Comparison of ENCODE assay signal across 34 mouse cellular contexts in the genomic region with DNA sequence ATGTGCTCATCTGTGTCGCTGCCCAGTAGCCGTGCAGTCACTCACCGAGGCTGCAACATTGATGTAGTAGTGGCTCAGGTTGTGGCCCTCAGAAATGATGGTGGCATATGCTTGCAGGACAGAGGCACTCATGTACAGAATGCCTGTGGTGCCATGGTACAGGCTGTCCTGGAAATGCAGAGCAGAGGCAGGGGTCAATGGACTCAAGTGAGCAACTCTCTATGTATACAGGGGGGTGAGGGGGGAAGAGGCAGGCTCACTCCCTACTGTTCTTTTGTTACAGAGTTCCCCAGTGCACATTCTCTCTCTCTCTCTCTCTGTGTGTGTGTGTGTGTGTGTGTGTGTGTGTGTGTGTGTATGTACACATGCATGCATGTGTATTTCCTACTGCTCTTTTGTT. TPM values are rescaled to one million over a fixed set of nuclear protein-coding genes. Genes with fewer than 3 reads are reported as not detected.
"Had no signal": no experiment of that assay in that cellular context is flagged by ENCODE, and none has a peak within 500 bp of the region (broad histone marks: within the 10 kb centered on the region; RNA-seq: fewer than 3 reads in every experiment).

No protein-coding gene starts in this region.

- H3K36me3 ChIP-seq: limb, embryonic 10.5 days; limb, embryonic 12.5 days; limb, embryonic 13.5 days; limb, embryonic 15.5 days; liver, embryonic 12.5 days; liver, embryonic 13.5 days; liver, embryonic 15.5 days; lung, embryonic 15.5 days; midbrain, embryonic 10.5 days; midbrain, embryonic 12.5 days; midbrain, embryonic 13.5 days; midbrain, embryonic 15.5 days had no signal

- H3K4me3 ChIP-seq: left cerebral cortex, adult 2 months; limb, embryonic 10.5 days; limb, embryonic 12.5 days; limb, embryonic 13.5 days; limb, embryonic 15.5 days; liver, embryonic 12.5 days; liver, embryonic 13.5 days; liver, embryonic 15.5 days; lung, embryonic 15.5 days; midbrain, embryonic 10.5 days; midbrain, embryonic 12.5 days; midbrain, embryonic 13.5 days; midbrain, embryonic 15.5 days; myocyte had no signal

- H3K9me3 ChIP-seq: limb, embryonic 10.5 days; limb, embryonic 12.5 days; limb, embryonic 13.5 days; limb, embryonic 15.5 days; liver, embryonic 12.5 days; liver, embryonic 13.5 days; liver, embryonic 15.5 days; lung, embryonic 15.5 days; midbrain, embryonic 10.5 days; midbrain, embryonic 12.5 days; midbrain, embryonic 13.5 days; midbrain, embryonic 15.5 days had no signal

- ATAC-seq: liver, embryonic 12.5 days; lung, postnatal 0 days; midbrain, embryonic 13.5 days; midbrain, embryonic 15.5 days; midbrain, embryonic 16.5 days had no signal

- H3K9ac ChIP-seq: limb, embryonic 12.5 days; limb, embryonic 13.5 days; limb, embryonic 15.5 days; liver, embryonic 12.5 days; liver, embryonic 13.5 days; liver, embryonic 14.5 days; liver, embryonic 15.5 days; lung, embryonic 14.5 days; lung, embryonic 15.5 days; midbrain, embryonic 12.5 days; midbrain, embryonic 13.5 days; midbrain, embryonic 15.5 days had no signal

- H3K4me1 ChIP-seq: limb, embryonic 15.5 days; liver, embryonic 12.5 days; liver, embryonic 13.5 days; liver, embryonic 15.5 days; lung, embryonic 15.5 days; midbrain, embryonic 12.5 days; midbrain, embryonic 13.5 days; midbrain, embryonic 15.5 days had no signal

- DNase-seq: left cerebral cortex, postnatal 4 days; liver; liver, embryonic 13.5 days; lung, adult 18-20 months; lung, adult 2 months; lung, embryonic 14.5 days; lung, postnatal 10 days; lung, postnatal 14 days; lung, postnatal 36 days; lung, postnatal 4 days; midbrain, embryonic 14.5 days had no signal

- H3K27ac ChIP-seq: left cerebral cortex, adult 2 months; limb, embryonic 10.5 days; limb, embryonic 12.5 days; limb, embryonic 13.5 days; limb, embryonic 15.5 days; liver, embryonic 12.5 days; liver, embryonic 13.5 days; liver, embryonic 14.5 days; liver, embryonic 15.5 days; lung, embryonic 15.5 days; macrophage; midbrain, embryonic 10.5 days; midbrain, embryonic 12.5 days; midbrain, embryonic 13.5 days; midbrain, embryonic 15.5 days had no signal

- H3K27me3 ChIP-seq: limb, embryonic 12.5 days; limb, embryonic 13.5 days; limb, embryonic 15.5 days; liver, embryonic 13.5 days; liver, embryonic 15.5 days; lung, embryonic 15.5 days; midbrain, embryonic 12.5 days; midbrain, embryonic 13.5 days; midbrain, embryonic 15.5 days had no signal

- H3K4me2 ChIP-seq: limb, embryonic 12.5 days; limb, embryonic 13.5 days; limb, embryonic 15.5 days; liver, embryonic 12.5 days; liver, embryonic 13.5 days; liver, embryonic 15.5 days; lung, embryonic 14.5 days; lung, embryonic 15.5 days; midbrain, embryonic 11.5 days; midbrain, embryonic 12.5 days; midbrain, embryonic 13.5 days; midbrain, embryonic 15.5 days had no signal

RNA-seq across cellular contexts. Expression of a gene that starts 20.9 kb away (rescaled TPM):
- total RNA-seq: liver, adult 2 months; megakaryocyte progenitor cell, adult 5-6 weeks; megakaryocyte-erythroid progenitor cell, adult 5-6 weeks; monocyte, adult 5-6 weeks had no signal
- polyA plus RNA-seq: liver, embryonic 12.5 days; macrophage; myocyte had no signal

RNA-seq across cellular contexts. Expression of a gene that starts 52.3 kb away (rescaled TPM):
- total RNA-seq: megakaryocyte progenitor cell, adult 5-6 weeks; megakaryocyte-erythroid progenitor cell, adult 5-6 weeks; monocyte, adult 5-6 weeks had no signal
- polyA plus RNA-seq: liver, embryonic 12.5 days; liver, embryonic 16.5 days; macrophage had no signal
